Mouse (Mus musculus): ENCODE measurements at regions not wholly inside any gene's neighbourhood (a gene's known extent, or its start where the extent isn't known, plus 50 kb on each side); places are given as distances from the start of the nearest gene placed in this dataset.

- no peak overlapping the region for H3K27ac ChIP-seq (replicated peaks; ENCODE audit: low read depth, low read length)
- no peak overlapping the region for H3K4me2 ChIP-seq (ENCODE audit: low read depth, low read length)
- no peaks in the 10 kb centered on the region for H3K27me3 ChIP-seq (replicated peaks; ENCODE audit: control insufficient read depth, insufficient read depth, low read length)
- WGBS = 21% methylated on average over 4 of the region's 5 CpGs
- peak; percentile 8 for DNase-seq (ENCODE audit: low spot score)
- no peak overlapping the region for H3K4me3 ChIP-seq (ENCODE audit: low read depth, low read length)
- ATAC-seq (ENCODE audit: low read depth) = no peak
- no peaks in the 10 kb centered on the region for H3K9me3 ChIP-seq (ENCODE audit: control insufficient read depth, low read length)
- H3K36me3 ChIP-seq (ENCODE audit: control insufficient read depth, insufficient read depth, low read length) = no peaks in the 10 kb centered on the region
- H3K4me1 ChIP-seq (ENCODE audit: control insufficient read depth, insufficient read depth, low read length) = no peaks in the 10 kb centered on the region
- no peak overlapping the region for H3K9ac ChIP-seq (ENCODE audit: low read depth, low read length)
Measured at GRCm38 (mm10) chrX:21293666-21294065, 118.2 kb upstream of the Gm21876 start.

GRCm38 (mm10) chrX:21295460-21295859 lies 120.0 kb upstream of the Gm21876 start:
- Histone ChIP-seq H3K36me3 (ENCODE audit: control insufficient read depth, insufficient read depth, low read length) (no peaks in the 10 kb centered on the region), H3K9me3 (ENCODE audit: control insufficient read depth, low read length) (no peaks in the 10 kb centered on the region), H3K27me3 (replicated peaks; ENCODE audit: control insufficient read depth, insufficient read depth, low read length) (no peaks in the 10 kb centered on the region), H3K9ac (ENCODE audit: low read depth, low read length) (no peak overlapping the region), H3K4me1 (ENCODE audit: control insufficient read depth, insufficient read depth, low read length) (no peaks in the 10 kb centered on the region), H3K4me3 (ENCODE audit: low read depth, low read length) (no peak overlapping the region), H3K4me2 (ENCODE audit: low read depth, low read length) (no peak overlapping the region), H3K27ac (replicated peaks; ENCODE audit: low read depth, low read length) (no peak overlapping the region)
- ATAC-seq (ENCODE audit: low read depth) (no peak), DNase-seq (ENCODE audit: low spot score) (no peak)
- 23% methylated on average over 1 of the region's 1 CpGs for WGBS

GRCm38 (mm10) chrX:21297349-21297748 lies 121.9 kb upstream of the Gm21876 start:
- DNase-seq (ENCODE audit: low spot score) (no peak), ATAC-seq (ENCODE audit: low read depth) (no peak)
- H3K27ac ChIP-seq (replicated peaks; ENCODE audit: low read depth, low read length) = no peak overlapping the region
- H3K4me1 ChIP-seq (ENCODE audit: control insufficient read depth, insufficient read depth, low read length) = no peaks in the 10 kb centered on the region
- no peak overlapping the region for H3K4me3 ChIP-seq (ENCODE audit: low read depth, low read length)
- H3K27me3 ChIP-seq (replicated peaks; ENCODE audit: control insufficient read depth, insufficient read depth, low read length) = no peaks in the 10 kb centered on the region
- no peak overlapping the region for H3K9ac ChIP-seq (ENCODE audit: low read depth, low read length)
- no peaks in the 10 kb centered on the region for H3K9me3 ChIP-seq (ENCODE audit: control insufficient read depth, low read length)
- WGBS = 65% methylated on average over 6 of the region's 6 CpGs
- H3K36me3 ChIP-seq (ENCODE audit: control insufficient read depth, insufficient read depth, low read length) = no peaks in the 10 kb centered on the region
- H3K4me2 ChIP-seq (ENCODE audit: low read depth, low read length) = no peak overlapping the region

DNA sequence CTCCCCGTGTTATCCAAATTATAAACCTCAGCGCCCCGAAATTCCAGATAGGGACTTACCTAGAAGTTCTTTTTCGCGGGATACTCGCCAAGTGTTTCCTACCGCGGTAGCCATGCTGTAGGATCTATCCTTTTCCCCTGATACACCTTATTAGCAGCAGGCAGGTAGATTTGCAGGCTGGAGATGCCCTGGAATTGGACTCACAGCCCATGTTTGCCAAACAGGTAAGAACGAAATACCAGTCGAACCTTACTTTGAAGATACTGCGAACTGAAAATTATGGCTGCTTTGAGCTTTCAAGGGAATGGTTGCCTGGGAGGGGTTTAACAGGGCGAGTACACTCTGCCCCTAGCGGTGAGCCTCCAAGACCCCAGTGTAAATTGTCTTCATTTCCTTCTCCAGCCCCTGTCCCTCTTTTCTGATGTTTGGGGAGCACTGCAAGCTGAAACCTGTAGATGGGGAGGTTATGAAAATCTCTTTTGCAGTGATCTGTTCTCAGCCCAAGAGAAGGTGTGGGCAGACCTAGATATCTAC lies 149.8 kb upstream of the Agtr2 start:
- H3K27ac ChIP-seq (replicated peaks; ENCODE audit: low read depth, low read length) = no peak overlapping the region
- H3K4me1 ChIP-seq (ENCODE audit: control insufficient read depth, insufficient read depth, low read length) = no peaks in the 10 kb centered on the region
- no peaks in the 10 kb centered on the region for H3K36me3 ChIP-seq (ENCODE audit: control insufficient read depth, insufficient read depth, low read length)
- no peaks in the 10 kb centered on the region for H3K27me3 ChIP-seq (replicated peaks; ENCODE audit: control insufficient read depth, insufficient read depth, low read length)
- ATAC-seq (ENCODE audit: low read depth) = no peak
- peak overlapping the region; percentile 42; the same call in 1 of the 2 replicates for H3K9ac ChIP-seq (ENCODE audit: low read depth, low read length)
- H3K4me2 ChIP-seq (ENCODE audit: low read depth, low read length) = peak overlapping the region; percentile 42
- 33% methylated on average over 13 of the region's 13 CpGs for WGBS
- H3K4me3 ChIP-seq (ENCODE audit: low read depth, low read length) = peak overlapping the region; percentile 39
- DNase-seq (ENCODE audit: low spot score) = peak; percentile 40
- no peaks in the 10 kb centered on the region for H3K9me3 ChIP-seq (ENCODE audit: control insufficient read depth, low read length)

DNA sequence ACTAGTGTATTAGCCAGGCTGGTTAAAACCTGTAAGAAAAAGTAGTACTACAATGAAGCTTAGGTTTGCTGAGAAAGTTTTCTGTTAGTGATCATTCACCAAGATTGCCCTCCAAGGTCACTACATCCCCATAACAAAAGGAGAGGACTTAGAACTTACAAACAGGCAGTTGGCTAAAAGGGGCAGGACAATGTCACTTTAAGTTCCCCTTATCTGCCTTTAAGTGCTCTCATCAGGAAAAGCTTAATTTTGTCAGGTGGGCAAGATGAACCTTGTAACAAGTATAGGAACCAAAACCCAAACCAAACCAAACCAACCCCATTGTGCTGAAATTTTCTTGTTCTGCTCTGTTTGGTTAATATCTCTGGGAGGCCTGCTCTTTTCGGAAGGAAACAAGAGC lies 139.9 kb upstream of the Agtr2 start:
- no peak for ATAC-seq (ENCODE audit: low read depth)
- H3K4me3 ChIP-seq (ENCODE audit: low read depth, low read length) = no peak overlapping the region
- H3K4me1 ChIP-seq (ENCODE audit: control insufficient read depth, insufficient read depth, low read length) = no peaks in the 10 kb centered on the region
- no peaks in the 10 kb centered on the region for H3K36me3 ChIP-seq (ENCODE audit: control insufficient read depth, insufficient read depth, low read length)
- WGBS = 58% methylated on average over 1 of the region's 1 CpGs
- H3K27me3 ChIP-seq (replicated peaks; ENCODE audit: control insufficient read depth, insufficient read depth, low read length) = no peaks in the 10 kb centered on the region
- H3K9ac ChIP-seq (ENCODE audit: low read depth, low read length) = no peak overlapping the region
- H3K4me2 ChIP-seq (ENCODE audit: low read depth, low read length) = no peak overlapping the region
- DNase-seq (ENCODE audit: low spot score) = no peak
- no peaks in the 10 kb centered on the region for H3K9me3 ChIP-seq (ENCODE audit: control insufficient read depth, low read length)
- no peak overlapping the region for H3K27ac ChIP-seq (replicated peaks; ENCODE audit: low read depth, low read length)

GRCm38 (mm10) chrX:21350503-21350902 lies 133.8 kb upstream of the Agtr2 start:
- H3K27ac ChIP-seq (replicated peaks; ENCODE audit: low read depth, low read length) = no peak overlapping the region

GRCm38 (mm10) chrX:21352350-21352749 lies 132.0 kb upstream of the Agtr2 start:
- Histone ChIP-seq H3K9ac (ENCODE audit: low read depth, low read length) (no peak overlapping the region), H3K9me3 (ENCODE audit: control insufficient read depth, low read length) (no peaks in the 10 kb centered on the region), H3K36me3 (ENCODE audit: control insufficient read depth, insufficient read depth, low read length) (no peaks in the 10 kb centered on the region), H3K27me3 (replicated peaks; ENCODE audit: control insufficient read depth, insufficient read depth, low read length) (no peaks in the 10 kb centered on the region), H3K27ac (replicated peaks; ENCODE audit: low read depth, low read length) (no peak overlapping the region), H3K4me2 (ENCODE audit: low read depth, low read length) (no peak overlapping the region), H3K4me1 (ENCODE audit: control insufficient read depth, insufficient read depth, low read length) (no peaks in the 10 kb centered on the region), H3K4me3 (ENCODE audit: low read depth, low read length) (no peak overlapping the region)
- DNase-seq (ENCODE audit: low spot score) = no peak
- no peak for ATAC-seq (ENCODE audit: low read depth)
- WGBS = 51% methylated on average over 3 of the region's 3 CpGs

More at GRCm38 (mm10) chrX:21350503-21350902, 133.8 kb upstream of the Agtr2 start:
- H3K9me3 ChIP-seq (ENCODE audit: control insufficient read depth, low read length) = no peaks in the 10 kb centered on the region
- H3K9ac ChIP-seq (ENCODE audit: low read depth, low read length) = no peak overlapping the region
- WGBS = 33% methylated on average over 4 of the region's 4 CpGs
- H3K4me3 ChIP-seq (ENCODE audit: low read depth, low read length) = no peak overlapping the region
- peak; percentile 19 for DNase-seq (ENCODE audit: low spot score)
- no peaks in the 10 kb centered on the region for H3K36me3 ChIP-seq (ENCODE audit: control insufficient read depth, insufficient read depth, low read length)
- H3K4me2 ChIP-seq (ENCODE audit: low read depth, low read length) = no peak overlapping the region
- ATAC-seq (ENCODE audit: low read depth) = no peak
- no peaks in the 10 kb centered on the region for H3K4me1 ChIP-seq (ENCODE audit: control insufficient read depth, insufficient read depth, low read length)
- H3K27me3 ChIP-seq (replicated peaks; ENCODE audit: control insufficient read depth, insufficient read depth, low read length) = no peaks in the 10 kb centered on the region

- 29% methylated on average over 39 of the region's 43 CpGs for WGBS
- H3K4me1 ChIP-seq (ENCODE audit: control insufficient read depth, insufficient read depth, low read length) = no peaks in the 10 kb centered on the region
- no peaks in the 10 kb centered on the region for H3K9me3 ChIP-seq (ENCODE audit: control insufficient read depth, low read length)
- peak overlapping the region; percentile 51 for H3K9ac ChIP-seq (ENCODE audit: low read depth, low read length)
- H3K27ac ChIP-seq (replicated peaks; ENCODE audit: low read depth, low read length) = no peak overlapping the region; the same call in 1 of the 2 replicates
- ATAC-seq (ENCODE audit: low read depth) = peak; percentile 92
- H3K4me2 ChIP-seq (ENCODE audit: low read depth, low read length) = peak overlapping the region; percentile 69
- peak; percentile 68 for DNase-seq (ENCODE audit: low spot score)
- H3K4me3 ChIP-seq (ENCODE audit: low read depth, low read length) = peak overlapping the region; percentile 42
- H3K27me3 ChIP-seq (replicated peaks; ENCODE audit: control insufficient read depth, insufficient read depth, low read length) = no peaks in the 10 kb centered on the region
- no peaks in the 10 kb centered on the region for H3K36me3 ChIP-seq (ENCODE audit: control insufficient read depth, insufficient read depth, low read length)
Measured at GRCm38 (mm10) chrX:21360771-21361667, 123.3 kb upstream of the Agtr2 start.
